Mouse (Mus musculus) heart, embryonic 13.5 days (tissue): ENCODE measurements at regions not wholly inside any gene's neighbourhood (a gene's known extent, or its start where the extent isn't known, plus 50 kb on each side); places are given as distances from the start of the nearest gene placed in this dataset.

Source experiments
- ATAC-seq: fragments of 200-750 bp; cut with Nextera tagmentation; 2 replicates; pipeline ENCODE4 v1.8.0; 2017; ENCODE audit warnings: moderate TSS enrichment; ENCODE audit not compliant: insufficient number of reproducible peaks, low FRiP score, low TSS enrichment; ENCODE audit errors: extremely low read depth
- H3K27ac ChIP-seq: fragments of 300-500 bp; sonication (generic); replicated peaks from 2 replicates; pipeline ENCODE4 v1.5.1; 2015; ENCODE audit warnings: moderate library complexity, mild to moderate bottlenecking, inconsistent platforms
- H3K27me3 ChIP-seq: fragments of 300-500 bp; sonication (generic); replicated peaks from 2 replicates; pipeline ENCODE4 v1.6.1; 2015; ENCODE audit warnings: mild to moderate bottlenecking, inconsistent platforms
- H3K36me3 ChIP-seq: fragments of 300-500 bp; sonication (generic); 2 replicates; pipeline ENCODE4 v1.6.1; 2015; ENCODE audit warnings: mild to moderate bottlenecking, inconsistent platforms
- H3K4me1 ChIP-seq: fragments of 300-500 bp; sonication (generic); 2 replicates; pipeline ENCODE4 v1.6.1; 2015; ENCODE audit warnings: inconsistent platforms
- H3K4me2 ChIP-seq: fragments of 300-500 bp; sonication (generic); 2 replicates; pipeline ENCODE4 v1.6.1; 2015; ENCODE audit warnings: inconsistent platforms, mild to moderate bottlenecking, moderate library complexity
- H3K4me3 ChIP-seq: fragments of 300-500 bp; sonication (generic); 2 replicates; pipeline ENCODE4 v1.5.1; 2015; ENCODE audit warnings: moderate library complexity, mild to moderate bottlenecking, inconsistent platforms
- H3K9ac ChIP-seq: fragments of 300-500 bp; sonication (generic); 2 replicates; pipeline ENCODE4 v1.6.1; 2015; ENCODE audit warnings: inconsistent platforms, mild to moderate bottlenecking, moderate library complexity
- H3K9me3 ChIP-seq: fragments of 300-500 bp; sonication (generic); 2 replicates; pipeline ENCODE4 v1.6.1; 2016; ENCODE audit warnings: inconsistent platforms
- WGBS: fragments of 180-500 bp; shearing (Covaris S2); methylation state at CpG from one replicate; pipeline ENCODE4 v1.1.7; 2015; ENCODE audit warnings: mixed read lengths; 5-methylcytosine and 5-hydroxymethylcytosine counted together

GRCm38 (mm10) chr15:62157200-62158033 is 1234.6 kb upstream of the A1bg start:
- H3K27ac ChIP-seq, result no peak overlapping the region
- no peaks in the 10 kb centered on the region for H3K9me3 ChIP-seq
- H3K9ac ChIP-seq, result no peak overlapping the region
- no peak overlapping the region for H3K4me3 ChIP-seq
- H3K27me3 ChIP-seq, result no peaks in the 10 kb centered on the region
- 87% methylated on average over 7 of the region's 7 CpGs for WGBS
- H3K36me3 ChIP-seq, result no peaks in the 10 kb centered on the region
- H3K4me1 ChIP-seq, result peaks cover 23% of the 10 kb centered on the region
- H3K4me2 ChIP-seq, result no peak overlapping the region
- no peak for ATAC-seq

- Histone ChIP-seq H3K9ac (no peak overlapping the region), H3K4me3 (no peak overlapping the region), H3K36me3 (no peaks in the 10 kb centered on the region), H3K27ac (no peak overlapping the region), H3K9me3 (no peaks in the 10 kb centered on the region), H3K27me3 (no peaks in the 10 kb centered on the region), H3K4me2 (no peak overlapping the region), H3K4me1 (peaks cover 9% of the 10 kb centered on the region; the same call in 1 of the 2 replicates)
- 75% methylated on average over 9 of the region's 9 CpGs for WGBS
- no peak for ATAC-seq
Observed at GRCm38 (mm10) chr15:62153222-62153621, 1230.4 kb upstream of the A1bg start.

GRCm38 (mm10) chr15:62152133-62152532 is 1229.3 kb upstream of the A1bg start:
- H3K27ac ChIP-seq, result no peak overlapping the region
- ATAC-seq, result no peak
- WGBS, result 88% methylated on average over 2 of the region's 2 CpGs

GRCm38 (mm10) chr15:62151690-62152089 is 1228.9 kb upstream of the A1bg start:
- H3K9me3 ChIP-seq, result no peaks in the 10 kb centered on the region
- H3K4me1 ChIP-seq, result peaks cover 17% of the 10 kb centered on the region
- ATAC-seq, result no peak
- 80% methylated on average over 3 of the region's 3 CpGs for WGBS
- no peak overlapping the region for H3K4me2 ChIP-seq
- H3K27me3 ChIP-seq, result no peaks in the 10 kb centered on the region
- H3K36me3 ChIP-seq, result no peaks in the 10 kb centered on the region
- no peak overlapping the region for H3K9ac ChIP-seq
- H3K27ac ChIP-seq, result no peak overlapping the region
- no peak overlapping the region for H3K4me3 ChIP-seq

More at GRCm38 (mm10) chr15:62152133-62152532, 1229.3 kb upstream of the A1bg start:
- Histone ChIP-seq H3K4me3 (no peak overlapping the region), H3K4me1 (peaks cover 17% of the 10 kb centered on the region), H3K9me3 (no peaks in the 10 kb centered on the region), H3K27me3 (no peaks in the 10 kb centered on the region), H3K9ac (no peak overlapping the region), H3K36me3 (no peaks in the 10 kb centered on the region), H3K4me2 (no peak overlapping the region)

GRCm38 (mm10) chr15:62150296-62150695 is 1227.5 kb upstream of the A1bg start:
- no peak overlapping the region for H3K27ac ChIP-seq
- no peaks in the 10 kb centered on the region for H3K36me3 ChIP-seq
- H3K4me2 ChIP-seq, result no peak overlapping the region
- H3K4me3 ChIP-seq, result no peak overlapping the region
- 54% methylated on average over 4 of the region's 4 CpGs for WGBS
- no peaks in the 10 kb centered on the region for H3K9me3 ChIP-seq
- H3K9ac ChIP-seq, result no peak overlapping the region
- peaks cover 17% of the 10 kb centered on the region for H3K4me1 ChIP-seq
- ATAC-seq, result no peak
- no peaks in the 10 kb centered on the region for H3K27me3 ChIP-seq

GRCm38 (mm10) chr15:62148680-62149237 is 1225.9 kb upstream of the A1bg start:
- H3K9me3 ChIP-seq, result no peaks in the 10 kb centered on the region
- no peak overlapping the region for H3K9ac ChIP-seq
- H3K27me3 ChIP-seq, result no peaks in the 10 kb centered on the region
- H3K4me3 ChIP-seq, result no peak overlapping the region
- peak; percentile 48 for ATAC-seq
- peaks cover 17% of the 10 kb centered on the region for H3K4me1 ChIP-seq
- 81% methylated on average over 10 of the region's 10 CpGs for WGBS
- H3K36me3 ChIP-seq, result no peaks in the 10 kb centered on the region
- no peak overlapping the region for H3K27ac ChIP-seq
- no peak overlapping the region for H3K4me2 ChIP-seq

GRCm38 (mm10) chr15:62147343-62147953 is 1224.6 kb upstream of the A1bg start:
- no peak overlapping the region for H3K4me3 ChIP-seq
- WGBS, result 22% methylated on average over 5 of the region's 5 CpGs
- ATAC-seq, result no peak
- H3K27me3 ChIP-seq, result no peaks in the 10 kb centered on the region
- H3K4me2 ChIP-seq, result no peak overlapping the region
- no peaks in the 10 kb centered on the region for H3K9me3 ChIP-seq
- peaks cover 17% of the 10 kb centered on the region for H3K4me1 ChIP-seq
- H3K27ac ChIP-seq, result no peak overlapping the region
- H3K9ac ChIP-seq, result no peak overlapping the region
- H3K36me3 ChIP-seq, result no peaks in the 10 kb centered on the region

GRCm38 (mm10) chr15:62145643-62146285 is 1223.0 kb upstream of the A1bg start:
- H3K9ac ChIP-seq, result no peak overlapping the region
- no peaks in the 10 kb centered on the region for H3K9me3 ChIP-seq
- no peak overlapping the region for H3K4me2 ChIP-seq
- no peak overlapping the region for H3K4me3 ChIP-seq
- no peaks in the 10 kb centered on the region for H3K36me3 ChIP-seq
- no peak overlapping the region for H3K27ac ChIP-seq
- WGBS, result 76% methylated on average over 4 of the region's 4 CpGs
- no peaks in the 10 kb centered on the region for H3K27me3 ChIP-seq
- no peak for ATAC-seq
- H3K4me1 ChIP-seq, result peaks cover 17% of the 10 kb centered on the region

- Histone ChIP-seq H3K9ac (no peak overlapping the region), H3K9me3 (no peaks in the 10 kb centered on the region), H3K4me2 (no peak overlapping the region), H3K4me1 (peaks cover 9% of the 10 kb centered on the region), H3K27me3 (no peaks in the 10 kb centered on the region), H3K4me3 (no peak overlapping the region), H3K36me3 (no peaks in the 10 kb centered on the region), H3K27ac (no peak overlapping the region)
- whole genome bisulfite sequencing, result 84% methylated on average over 10 of the region's 10 CpGs
- ATAC-seq, result no peak
Observed at GRCm38 (mm10) chr15:62144776-62145564, 1222.2 kb upstream of the A1bg start.

GRCm38 (mm10) chr15:62139859-62140258 is 1217.0 kb upstream of the A1bg start:
- H3K4me2 ChIP-seq, result no peak overlapping the region
- H3K4me3 ChIP-seq, result no peak overlapping the region
- H3K4me1 ChIP-seq, result peaks cover 29% of the 10 kb centered on the region
- no peaks in the 10 kb centered on the region for H3K9me3 ChIP-seq
- no peak overlapping the region for H3K9ac ChIP-seq
- 53% methylated on average over 4 of the region's 4 CpGs for WGBS
- no peak; the same call in 1 of the 2 replicates for ATAC-seq
- H3K36me3 ChIP-seq, result no peaks in the 10 kb centered on the region
- no peaks in the 10 kb centered on the region for H3K27me3 ChIP-seq
- 0 out of 2 replicates have a peak overlapping the region, but pooled peaks have one; percentile 63 for H3K27ac ChIP-seq

GRCm38 (mm10) chr15:62139192-62139591 is 1216.4 kb upstream of the A1bg start:
- no peak overlapping the region for H3K9ac ChIP-seq
- H3K9me3 ChIP-seq, result no peaks in the 10 kb centered on the region
- H3K4me2 ChIP-seq, result no peak overlapping the region
- peaks cover 31% of the 10 kb centered on the region for H3K4me1 ChIP-seq
- no peak overlapping the region for H3K4me3 ChIP-seq
- ATAC-seq, result no peak
- WGBS, result 50% methylated on average over 5 of the region's 5 CpGs
- no peaks in the 10 kb centered on the region for H3K27me3 ChIP-seq
- H3K36me3 ChIP-seq, result no peaks in the 10 kb centered on the region
- H3K27ac ChIP-seq, result peak overlapping the region; percentile 63
